Mouse (Mus musculus) urinary bladder, postnatal 10 days (tissue): ENCODE results near the gene Olfr571.

Experiments used
- DNase-seq: peaks from one replicate; pipeline ENCODE4 v3.0.0; 2022; ENCODE audit warnings: low spot score

Olfr571 gene

GRCm38 (mm10) chr7:102917032-102917875, at the start of gene Olfr571:
Olfr571 (minus strand) TSS chr7:102917536.
- DNase-seq, result no peak

- DNase-seq, result no peak
Measured at GRCm38 (mm10) chr7:102962360-102962759, 45.0 kb upstream of the Olfr571 start, which contains the start of gene Olfr576. Olfr576 (plus strand) TSS chr7:102962660.

GRCm38 (mm10) chr7:102958593-102958992, 41.3 kb upstream of the Olfr571 start, which contains the start of gene Olfr575:
Olfr575 (minus strand) TSS chr7:102958775.
- no peak for DNase-seq

- DNase-seq, result no peak
Measured at GRCm38 (mm10) chr7:102958137-102958536, 40.8 kb upstream of the Olfr571 start.

- DNase-seq, result no peak
Measured at GRCm38 (mm10) chr7:102950732-102951131, 33.4 kb upstream of the Olfr571 start.

- no peak for DNase-seq
Measured at GRCm38 (mm10) chr7:102948167-102948566, 30.8 kb upstream of the Olfr571 start, which contains the start of gene Olfr574. Olfr574 (plus strand) TSS chr7:102948467.

- DNase-seq, result no peak
Measured at GRCm38 (mm10) chr7:102943417-102943816, 26.1 kb upstream of the Olfr571 start.

GRCm38 (mm10) chr7:102942475-102942874, 25.1 kb upstream of the Olfr571 start, which contains the start of gene Olfr573-ps1:
Olfr573-ps1 (minus strand) TSS chr7:102942575.
- DNase-seq, result no peak

- no peak for DNase-seq
Measured at GRCm38 (mm10) chr7:102927105-102927504, 9.8 kb upstream of the Olfr571 start.

- DNase-seq, result no peak
Measured at GRCm38 (mm10) chr7:102924109-102924508, 6.8 kb upstream of the Olfr571 start, which contains the start of gene Olfr572. Olfr572 (plus strand) TSS chr7:102924409.

- no peak for DNase-seq
Measured at GRCm38 (mm10) chr7:102919632-102920031, 2.3 kb upstream of the Olfr571 start.

GRCm38 (mm10) chr7:102916405-102916804, 931 bp downstream of the Olfr571 start:
- no peak for DNase-seq

GRCm38 (mm10) chr7:102915261-102915660, 2.1 kb downstream of the Olfr571 start:
- DNase-seq, result no peak

- DNase-seq, result no peak
Measured at GRCm38 (mm10) chr7:102890782-102891181, 26.6 kb downstream of the Olfr571 start, which contains the start of gene Olfr569. Olfr569 (minus strand) TSS chr7:102890882.

- no peak for DNase-seq
Measured at GRCm38 (mm10) chr7:102876822-102877221, 40.5 kb downstream of the Olfr571 start, which contains the start of gene Olfr568. Olfr568 (plus strand) TSS chr7:102877122.

GRCm38 (mm10) chr7:102858665-102859064, 58.7 kb downstream of the Olfr571 start, which contains the start of gene Olfr566:
Olfr566 (minus strand) TSS chr7:102858765.
- DNase-seq, result no peak

- DNase-seq, result no peak
Measured at GRCm38 (mm10) chr7:102855807-102856206, 61.5 kb downstream of the Olfr571 start.
